Mouse (Mus musculus): ENCODE results near the gene 1700018G05Rik.

GRCm38 (mm10) chrX:102933571-102934394 is 5.6 kb downstream of the 1700018G05Rik start:
- TF ChIP-seq CTCF (IDR thresholded peaks at IDR 0.05; ENCODE audit: low read depth, low read length) (no peak), GATA1 (IDR thresholded peaks at IDR 0.05; ENCODE audit: borderline replicate concordance, low read length) (no peak), POLR2AphosphoS5 (IDR thresholded peaks at IDR 0.05; ENCODE audit: insufficient replicate concordance, low read depth, low read length) (no peak), TAL1 (conservative IDR thresholded peaks at IDR 0.05; ENCODE audit: low read depth, low read length) (no peak), GATA2 (IDR thresholded peaks at IDR 0.05; ENCODE audit: borderline replicate concordance, low read depth, low read length) (no peak)
